Mouse (Mus musculus): ENCODE data around the gene 9030025P20Rik.
"Not testable (repeated sequence)": the region's sequence is repeated elsewhere in the genome, so short reads cannot be mapped to it uniquely, and the experiment has no call there.

Gene 9030025P20Rik

DNA sequence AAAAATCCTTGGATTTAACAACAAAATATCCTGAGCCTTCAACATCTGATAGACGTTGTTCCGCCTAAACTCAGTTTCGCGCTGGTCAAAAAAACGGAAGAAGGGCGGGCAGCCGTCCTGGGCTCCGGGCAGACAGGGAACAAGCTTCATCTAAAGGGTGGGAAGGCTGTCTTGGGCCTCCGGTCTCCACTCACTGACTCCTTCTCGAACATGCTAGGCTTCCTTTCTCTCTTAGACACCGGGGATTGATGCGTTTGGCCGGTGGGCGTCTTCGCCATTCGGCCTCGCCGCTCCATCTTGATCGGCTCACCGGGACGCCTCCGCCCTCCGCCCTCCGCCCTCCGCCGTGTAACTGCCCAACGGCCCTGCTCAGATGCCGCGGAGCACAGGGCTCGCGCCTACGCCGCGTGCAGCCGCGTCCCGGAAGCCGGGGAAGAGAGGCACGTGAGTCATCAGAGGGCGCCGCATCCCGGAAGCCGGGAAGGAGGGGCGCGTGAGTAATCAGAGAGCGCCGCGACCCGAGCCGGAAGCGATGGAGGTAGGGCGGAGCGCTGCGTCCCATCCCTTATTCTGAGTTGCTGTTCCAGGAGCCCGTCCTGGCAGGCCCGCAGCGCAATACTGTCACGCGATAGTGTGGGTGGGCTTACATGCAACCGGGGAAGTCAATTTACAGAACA is at the start of gene 9030025P20Rik, which contains the start of gene Gm3417:
9030025P20Rik (plus strand) TSS at position 107 of the 677 bp plus-strand sequence.
Gm3417 (minus strand) TSS at position 429 of the 677 bp plus-strand sequence.
- DNase-seq, result not testable (repeated sequence)

DNA sequence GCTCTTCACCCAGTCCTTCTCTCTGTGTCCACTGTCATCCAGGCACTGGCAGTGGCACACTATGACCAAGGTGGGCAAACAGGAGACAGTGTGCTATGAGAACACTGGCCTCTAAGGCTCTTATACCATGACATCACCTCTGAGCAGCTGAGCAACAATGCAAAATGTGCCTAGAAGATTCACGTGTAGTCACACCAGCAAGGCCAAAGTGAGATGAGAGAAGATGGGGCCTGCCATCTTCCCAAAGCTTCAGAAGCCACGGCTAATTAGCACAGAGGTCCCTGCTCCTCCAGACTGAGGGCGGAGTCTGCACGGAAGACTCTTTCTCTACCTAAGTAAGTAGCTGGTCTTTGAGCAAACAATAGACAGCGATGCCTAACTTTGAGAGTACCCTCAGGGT is 49.6 kb upstream of the 9030025P20Rik start:
- no peak for DNase-seq

DNA sequence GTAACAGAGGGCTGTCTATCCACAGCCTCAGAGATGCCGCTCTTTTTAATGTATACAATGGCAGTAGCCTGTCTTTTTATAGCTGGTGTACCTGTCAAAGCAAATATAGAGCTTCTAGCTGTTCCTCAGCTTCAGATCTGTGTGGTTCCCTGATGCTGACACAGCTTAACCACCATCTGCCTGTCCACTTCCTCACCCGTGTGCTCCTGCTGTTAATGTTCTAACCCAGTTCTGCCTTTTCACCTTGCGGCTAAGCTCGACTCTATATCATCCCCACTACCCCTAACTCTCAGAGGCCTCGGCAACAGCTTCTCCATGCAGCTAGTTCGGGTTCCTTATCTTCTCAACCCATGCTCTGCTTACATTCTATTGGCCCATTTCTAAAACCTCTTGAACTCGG is 47.6 kb upstream of the 9030025P20Rik start:
- DNase-seq, result no peak

DNA sequence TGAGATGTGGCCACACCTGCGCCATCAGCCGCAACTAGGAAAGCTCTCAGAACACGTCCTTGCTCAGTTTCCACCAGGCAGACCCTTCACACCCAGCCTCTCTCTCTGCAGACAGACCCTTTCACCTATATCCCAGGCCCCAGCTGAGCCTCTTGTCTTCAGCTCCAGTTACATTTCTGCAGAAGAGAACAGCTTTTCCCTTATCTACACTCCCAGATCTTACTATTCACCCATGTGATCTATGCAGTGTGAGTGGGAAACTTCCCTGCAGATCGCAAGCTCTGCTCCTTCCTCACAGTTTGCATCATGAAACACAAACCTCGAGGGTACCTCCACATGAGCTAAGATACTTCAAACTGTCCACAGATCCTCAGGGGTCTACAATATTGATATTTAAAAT is 46.8 kb upstream of the 9030025P20Rik start:
- no peak for DNase-seq

DNA sequence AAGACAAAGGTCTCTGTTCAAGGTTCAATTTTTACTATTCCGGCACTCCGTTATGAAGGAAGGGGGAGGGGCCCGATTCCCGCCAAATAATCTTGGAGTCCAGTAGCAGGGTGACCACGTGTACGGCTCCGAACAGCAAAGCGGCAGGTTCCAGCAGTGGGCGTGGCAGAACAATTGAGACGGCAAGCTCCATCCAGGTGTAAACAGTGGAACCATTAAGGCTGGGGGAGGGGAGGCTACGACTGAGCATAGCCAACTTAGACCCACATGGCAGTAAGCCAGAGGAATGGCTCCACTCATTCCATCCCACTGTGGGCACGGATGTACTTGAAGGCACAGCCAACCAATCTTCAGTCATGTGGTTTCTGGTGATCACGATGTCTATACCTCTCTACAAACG is 43.0 kb upstream of the 9030025P20Rik start:
- not testable (repeated sequence) for DNase-seq

DNA sequence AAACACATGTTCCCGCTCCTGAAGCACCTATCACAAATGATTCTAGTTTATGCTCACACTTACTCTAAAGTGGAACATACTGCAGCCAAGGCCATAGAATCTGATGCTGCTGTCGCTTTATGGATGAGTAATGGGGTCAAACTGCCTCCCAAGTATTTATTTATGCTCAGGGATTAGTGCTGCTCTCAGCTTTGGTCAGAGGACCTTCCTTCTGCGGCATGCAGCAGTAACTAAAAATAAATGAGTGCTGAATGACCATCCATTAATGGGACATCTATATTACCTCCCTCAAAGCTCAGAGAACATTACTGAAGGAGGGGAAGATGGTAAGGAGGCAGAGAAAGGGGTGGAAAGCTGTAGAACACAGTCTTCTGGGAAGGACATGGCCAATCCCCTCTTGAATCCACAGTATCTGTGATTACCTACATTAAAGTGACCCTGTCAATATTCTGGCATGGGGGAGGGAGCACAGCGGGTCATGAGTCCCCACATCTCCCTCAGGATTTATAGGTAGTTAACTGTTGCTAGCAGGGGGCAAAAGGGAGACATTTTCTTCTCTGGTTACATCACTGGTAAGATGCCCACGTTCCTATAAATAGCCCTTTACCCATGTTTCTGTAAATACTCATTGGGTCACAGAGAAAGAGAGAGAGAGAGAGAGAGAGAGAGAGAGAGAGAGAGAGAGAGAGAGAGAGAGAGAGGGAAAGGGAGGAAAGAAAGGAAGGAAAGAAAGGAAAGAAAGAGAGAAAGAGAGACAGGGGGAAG is 42.2 kb upstream of the 9030025P20Rik start:
- DNase-seq, result no peak

DNA sequence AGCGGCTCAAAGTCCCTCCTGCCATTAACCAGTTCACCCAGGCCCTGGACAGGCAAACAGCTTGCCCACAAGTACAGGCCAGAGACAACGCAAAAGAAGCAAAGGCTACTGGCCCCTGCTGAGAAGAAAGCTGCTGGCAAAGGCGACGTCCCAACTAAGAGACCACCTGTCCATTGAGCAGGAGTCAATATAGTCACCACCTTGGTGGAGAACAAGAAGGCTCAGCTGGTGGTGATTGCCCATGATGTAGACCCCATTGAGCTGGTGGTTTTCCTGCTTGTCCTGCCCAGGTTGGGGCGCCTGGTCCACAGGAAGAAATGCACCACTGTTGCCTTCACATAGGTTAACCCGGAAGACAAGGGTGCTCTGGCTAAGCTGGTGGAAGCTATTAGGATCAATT is 36.1 kb upstream of the 9030025P20Rik start:
- DNase-seq, result not testable (repeated sequence)

DNA sequence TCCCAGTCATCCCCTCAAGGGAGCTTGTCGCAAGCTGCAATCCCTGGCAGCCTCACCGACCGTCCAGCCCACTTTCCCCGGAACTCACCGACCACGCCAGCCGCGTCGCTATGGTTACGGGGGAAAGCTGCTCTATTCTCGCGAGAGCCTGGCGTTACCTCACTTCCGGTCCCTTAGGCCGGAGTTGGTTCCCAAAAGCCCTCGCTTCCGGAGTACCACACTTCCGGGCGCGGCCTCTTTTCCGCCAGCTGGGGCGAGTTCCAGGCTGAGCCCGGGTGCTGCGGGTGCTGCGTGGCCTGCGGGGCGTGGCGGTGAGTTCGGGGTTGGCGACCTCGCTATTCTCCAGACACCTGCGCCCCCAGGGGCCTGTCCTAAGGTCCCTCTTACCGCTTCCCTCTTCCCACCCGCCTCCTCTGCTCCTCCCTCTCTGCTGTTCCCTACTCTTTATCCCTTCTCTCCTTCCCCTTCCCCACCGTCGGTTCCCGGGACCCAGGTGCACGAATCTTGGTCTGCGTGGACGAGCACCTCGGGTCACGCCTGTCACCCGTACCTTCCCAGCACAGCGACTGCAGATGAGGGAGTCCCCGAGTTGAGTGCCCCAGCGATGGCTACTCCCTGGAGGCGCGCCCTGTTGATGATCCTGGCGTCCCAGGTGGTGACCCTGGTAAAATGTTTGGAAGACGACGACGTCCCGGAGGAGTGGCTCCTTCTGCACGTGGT is 35.1 kb upstream of the 9030025P20Rik start, which contains the start of the genes Wdr27 and 1600012H06Rik:
Wdr27 (minus strand) TSS at position 150 of the 720 bp plus-strand sequence.
1600012H06Rik (plus strand) TSS at position 176 of the 720 bp plus-strand sequence.
- DNase-seq, result peak; percentile 95 to 97

DNA sequence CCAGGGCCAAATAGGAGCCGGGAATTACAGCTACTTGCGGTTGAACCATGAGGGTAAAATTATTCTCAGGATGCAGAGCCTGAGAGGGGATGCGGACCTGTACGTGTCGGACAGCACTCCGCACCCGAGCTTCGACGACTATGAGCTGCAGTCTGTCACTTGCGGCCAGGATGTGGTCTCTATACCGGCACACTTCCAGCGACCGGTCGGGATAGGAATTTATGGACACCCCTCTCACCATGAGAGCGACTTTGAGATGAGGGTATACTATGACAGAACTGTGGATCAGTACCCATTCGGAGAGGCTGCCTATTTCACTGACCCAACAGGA is 34.6 kb upstream of the 9030025P20Rik start:
- no peak for DNase-seq

DNA sequence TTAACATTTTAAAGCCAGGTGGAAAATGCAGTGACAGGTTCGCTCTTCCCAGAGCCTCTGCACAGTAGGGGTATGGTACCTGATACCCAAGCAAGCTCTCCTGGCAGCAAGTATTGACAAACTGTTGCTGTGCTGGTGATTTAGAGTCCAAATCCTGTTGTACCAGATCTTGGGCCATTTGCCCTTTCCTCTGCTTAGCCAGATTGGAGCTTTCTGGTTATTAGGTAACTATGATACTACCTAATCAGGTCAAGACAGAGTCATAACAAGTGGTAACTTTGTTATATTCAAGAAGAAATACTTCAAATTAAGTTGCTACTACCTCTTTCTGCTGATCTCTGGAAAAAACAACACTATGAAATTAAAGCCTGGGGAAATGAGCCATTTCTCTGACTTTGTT is 33.7 kb upstream of the 9030025P20Rik start:
- DNase-seq, result no peak

DNA sequence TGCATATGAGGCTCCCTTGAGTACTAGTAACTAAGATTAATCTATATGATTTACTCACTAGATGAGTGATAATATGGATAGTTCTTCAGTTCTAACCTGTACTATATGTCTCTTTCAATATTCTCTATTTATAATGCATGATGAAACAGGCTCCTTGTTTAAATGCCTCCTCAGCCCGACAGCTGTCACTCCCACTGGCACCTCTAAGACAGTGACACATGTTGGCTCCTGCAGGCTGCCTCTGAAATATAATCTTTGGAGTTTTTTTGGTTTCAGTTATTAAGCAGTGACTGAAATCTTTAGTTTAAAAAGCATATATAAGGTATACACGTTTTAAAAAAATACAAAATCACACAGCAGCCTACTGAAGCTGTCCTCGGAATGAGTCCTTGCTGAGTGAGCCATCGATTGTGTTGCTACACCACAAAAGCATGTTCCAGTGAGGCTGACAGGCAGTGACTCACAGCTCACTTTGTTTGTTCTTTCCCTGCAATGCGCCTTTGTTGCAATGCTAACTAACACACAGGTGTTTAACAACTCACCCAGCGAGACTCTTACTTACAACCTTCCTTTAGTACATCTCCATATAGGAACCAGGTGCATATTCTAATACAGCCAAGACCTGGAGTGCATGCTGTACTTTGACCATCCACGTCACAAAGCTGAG is 29.0 kb upstream of the 9030025P20Rik start:
- DNase-seq, result no peak

DNA sequence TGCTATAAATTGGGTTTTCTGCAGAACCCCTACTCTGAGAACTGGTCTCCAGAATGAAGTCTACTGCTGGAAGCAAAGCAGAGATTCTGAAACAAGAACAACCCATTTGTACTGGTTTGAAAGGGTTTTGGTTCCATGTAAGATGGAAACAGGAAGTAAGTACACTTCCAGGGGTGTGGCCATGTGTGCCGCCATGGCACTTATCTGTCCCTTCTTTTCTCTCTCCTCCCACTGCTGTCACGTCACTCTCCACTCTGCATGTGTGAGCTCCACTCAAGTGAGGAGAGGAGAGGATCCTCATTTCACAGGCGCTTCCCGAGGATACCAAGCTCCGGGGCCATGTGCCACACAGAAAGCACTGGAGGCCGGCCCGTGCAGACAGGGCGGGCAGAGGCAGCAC is 24.8 kb upstream of the 9030025P20Rik start:
- DNase-seq, result no peak

DNA sequence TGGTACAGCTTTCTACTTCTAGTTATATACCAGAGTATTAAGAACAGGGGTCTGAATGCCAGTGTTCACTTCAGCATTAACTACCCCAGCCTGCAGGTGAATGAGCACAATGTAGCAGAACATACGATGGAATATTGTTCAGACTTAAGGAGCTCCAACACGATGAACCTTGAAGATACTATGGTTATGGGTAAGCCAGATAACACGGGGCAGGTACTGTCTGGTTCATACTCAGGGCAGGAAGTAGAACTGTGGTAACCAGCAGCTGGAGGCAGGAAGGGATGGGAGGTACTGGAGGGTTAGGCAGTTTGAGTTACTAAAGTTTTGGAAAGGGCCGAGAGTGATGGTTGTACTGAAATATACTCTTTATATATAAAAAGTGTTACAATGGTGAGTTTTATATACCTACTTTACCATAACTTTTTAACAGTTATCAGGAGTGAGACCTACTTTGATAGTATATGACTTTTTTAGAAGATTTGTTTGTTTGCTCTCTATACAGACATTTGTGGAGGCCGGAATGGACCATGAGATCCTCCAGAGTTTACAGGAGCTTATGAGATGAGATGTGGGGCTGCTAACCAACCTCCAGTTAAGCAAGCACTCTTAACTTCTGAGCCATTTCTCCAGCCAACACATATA is 19.5 kb upstream of the 9030025P20Rik start:
- DNase-seq, result no peak

DNA sequence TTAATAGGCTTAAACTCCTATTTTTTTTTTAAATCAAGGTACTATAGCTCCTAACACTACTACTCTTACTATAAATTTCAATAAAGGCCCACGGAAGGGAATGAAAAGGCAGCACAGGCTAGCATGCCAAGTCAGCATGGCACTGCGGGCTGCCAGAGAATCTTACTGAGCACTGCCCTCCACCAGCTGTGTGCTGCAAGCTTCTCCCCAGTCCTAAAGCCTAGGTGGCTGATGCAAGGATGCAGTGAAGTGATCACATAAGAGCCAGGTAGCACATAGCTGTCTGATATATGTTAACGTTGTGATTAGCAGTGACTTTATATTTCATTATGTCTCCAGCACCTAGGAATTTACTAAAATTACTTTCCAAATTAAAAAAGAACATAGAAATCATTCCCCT is 18.3 kb upstream of the 9030025P20Rik start:
- DNase-seq, result no peak

DNA sequence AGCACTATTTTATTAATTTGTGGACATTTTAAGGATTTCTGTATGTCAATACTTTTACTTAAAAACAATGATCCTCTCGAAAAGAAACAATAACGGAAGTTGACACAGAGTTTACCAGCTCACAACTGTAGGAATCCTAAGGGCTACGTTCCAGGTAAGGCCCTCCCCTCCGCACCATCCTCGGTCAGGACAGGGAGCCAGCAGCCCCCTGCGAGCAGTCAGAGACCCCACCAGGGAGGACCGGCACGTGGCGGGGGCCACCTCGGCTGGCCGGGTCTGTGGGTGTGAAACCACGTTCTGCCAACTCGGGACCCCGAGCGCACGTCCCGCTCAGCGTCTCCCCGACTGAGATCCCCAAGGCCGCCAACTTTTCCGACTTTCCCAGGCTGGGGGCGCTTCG is 17.7 kb upstream of the 9030025P20Rik start:
- DNase-seq, result peak; percentile 33 to 41

DNA sequence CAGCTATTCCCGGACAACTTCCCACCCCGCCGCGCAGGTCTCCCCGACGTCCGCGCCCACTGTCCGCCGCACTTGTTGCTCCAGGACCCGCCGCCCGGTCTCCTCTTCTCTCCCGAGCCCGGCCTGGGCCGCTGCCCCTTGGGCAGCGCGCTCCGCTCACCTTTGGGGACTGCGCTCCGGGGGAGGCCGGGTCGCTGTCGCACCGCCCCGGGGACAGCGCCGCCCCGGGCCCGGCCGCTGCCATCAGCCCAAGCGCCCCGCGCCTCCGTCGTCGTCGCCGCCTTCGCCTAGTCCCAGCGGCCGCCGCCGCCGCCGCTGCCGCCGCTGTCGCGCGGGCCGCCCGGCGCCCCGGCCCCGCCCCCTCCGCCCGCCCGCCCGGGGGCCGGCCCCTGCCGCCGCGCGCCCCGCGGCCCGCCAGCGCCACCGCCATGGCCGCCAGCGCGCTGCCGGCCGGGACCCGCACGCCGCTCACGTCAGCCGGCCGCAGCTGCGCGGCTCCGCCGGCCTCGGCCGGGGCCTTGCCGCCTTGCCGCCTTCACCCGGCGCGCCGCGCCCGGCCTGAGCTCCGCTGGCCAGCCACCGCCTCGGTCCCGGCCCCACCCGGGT is 17.2 kb upstream of the 9030025P20Rik start, which contains the start of gene Phf10:
Phf10 (minus strand) TSS at position 323 of the 606 bp plus-strand sequence.
- peak; percentile 41 to 42 for DNase-seq

DNA sequence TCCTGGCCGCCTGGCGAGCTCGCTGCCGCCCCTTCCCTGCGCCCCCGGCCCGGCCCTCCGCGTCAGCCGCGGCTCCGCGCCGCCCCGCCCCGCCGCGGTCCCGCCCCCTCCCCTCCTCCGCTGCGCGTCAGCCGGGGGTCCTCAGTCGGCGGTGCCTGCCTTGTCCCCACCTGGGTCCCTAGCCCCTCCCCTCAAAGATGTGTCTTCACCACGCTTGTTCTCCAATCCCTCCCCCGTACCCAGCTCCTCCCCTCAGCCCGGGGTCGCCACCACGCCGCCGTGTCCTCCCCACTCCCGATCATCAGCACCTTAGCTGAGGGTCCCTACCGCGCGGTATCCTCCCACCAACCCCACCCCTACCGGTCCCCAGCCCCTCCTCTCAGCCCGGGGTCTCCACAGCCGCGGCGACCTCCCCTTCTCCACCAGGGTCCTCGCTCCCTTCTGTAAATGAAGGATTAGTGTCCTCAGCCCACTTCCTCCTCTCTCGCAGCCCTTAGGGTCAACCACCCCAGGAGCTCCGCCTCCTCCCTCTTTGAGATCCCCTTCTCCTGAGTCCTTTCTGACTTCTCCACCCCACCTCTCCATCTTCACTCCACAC is 16.6 kb upstream of the 9030025P20Rik start:
- not testable (repeated sequence) for DNase-seq

DNA sequence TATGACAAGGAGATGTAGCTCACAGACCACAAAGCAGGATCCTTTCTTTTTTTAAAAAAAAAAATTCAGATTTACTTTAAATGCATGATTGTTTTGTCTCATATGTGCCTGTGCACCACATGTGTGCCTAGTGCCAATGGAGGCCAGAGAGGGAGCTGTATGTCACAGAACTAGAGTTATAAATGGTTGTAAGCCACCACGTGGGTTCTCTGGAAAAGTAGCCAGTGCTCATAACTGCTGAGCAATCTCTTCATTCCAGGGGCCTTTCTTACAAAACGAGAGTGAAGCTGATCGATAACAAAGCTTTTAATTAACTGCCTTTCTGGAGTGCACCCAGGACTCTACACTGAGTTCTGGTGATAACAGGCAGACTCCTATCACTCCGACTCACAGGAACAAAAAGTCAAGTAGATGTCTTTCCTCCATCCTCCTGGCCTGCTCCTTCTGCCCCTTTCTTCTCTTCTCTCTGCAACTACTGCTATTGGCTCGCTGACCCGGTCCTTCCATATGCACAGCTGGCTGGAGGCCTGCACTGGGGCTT is 9.8 kb upstream of the 9030025P20Rik start:
- DNase-seq, result not testable (repeated sequence)

DNA sequence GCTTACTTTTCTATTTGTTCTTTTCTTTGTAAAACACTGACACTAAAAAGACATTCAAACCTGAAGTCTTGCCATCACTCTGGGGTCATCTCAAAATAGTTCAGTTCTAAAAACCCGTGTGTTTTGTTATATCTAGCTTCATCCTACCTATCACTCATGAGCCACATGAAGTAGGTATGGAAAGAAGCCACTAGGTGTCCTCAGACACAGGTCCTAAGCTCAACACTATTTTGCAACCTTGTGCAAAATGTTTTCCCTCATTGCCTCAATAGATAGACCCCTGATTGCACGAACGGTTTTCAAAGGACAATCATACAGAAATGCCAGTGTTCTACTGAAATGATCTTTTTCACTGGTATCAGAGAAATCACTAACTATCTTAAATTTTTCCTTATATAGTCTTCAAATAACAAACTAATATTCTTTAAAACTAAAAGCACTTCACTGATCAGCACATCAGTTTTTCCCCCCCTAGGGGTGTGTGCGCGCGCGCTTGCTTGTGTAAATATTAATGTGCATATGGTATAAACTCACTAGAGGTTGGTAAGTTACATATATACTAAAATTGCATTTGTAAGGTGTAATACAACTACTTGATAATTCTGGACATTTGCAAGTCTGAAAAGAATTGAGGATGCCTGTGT is 428 bp upstream of the 9030025P20Rik start:
- not testable (repeated sequence) for DNase-seq

DNA sequence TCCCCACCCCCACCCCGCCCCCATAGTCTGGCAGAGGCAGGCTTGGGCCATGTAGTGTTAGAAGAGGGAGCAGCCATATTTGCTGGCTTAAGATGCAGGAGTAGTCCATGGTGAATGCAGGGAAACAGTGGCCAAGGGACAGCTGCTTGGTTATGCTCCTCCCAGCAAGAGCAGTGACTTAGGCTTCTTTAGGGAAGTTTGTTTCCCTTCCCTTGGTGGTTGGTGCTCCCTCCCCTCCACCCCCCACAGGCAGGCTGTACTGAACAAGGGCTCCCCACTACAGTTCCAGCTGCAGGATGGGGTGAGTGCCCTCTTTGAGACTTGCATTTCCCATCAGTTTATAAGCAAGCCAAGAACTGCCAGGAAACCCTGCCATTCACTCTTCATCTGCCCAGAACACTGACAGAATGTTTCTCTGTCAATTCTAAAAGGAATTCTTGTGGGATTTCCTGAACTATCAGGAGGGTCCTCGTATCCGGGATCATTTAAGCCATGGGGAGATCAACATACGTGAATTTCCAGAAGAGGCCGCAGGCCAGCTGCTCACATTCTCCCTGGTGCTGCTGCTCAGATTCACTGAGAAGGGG is 11.9 kb downstream of the 9030025P20Rik start:
- DNase-seq, result not testable (repeated sequence)

Measured in thymus, adult 18-20 months (tissue).